Mouse (Mus musculus) retina, postnatal 7 days (tissue): ENCODE results near the gene H2-M10.2.

ENCODE experiments used
- DNase-seq: peaks from one replicate; pipeline ENCODE4 v3.0.0-alpha.2; 2012; ENCODE audit warnings: low read depth, low spot score

Gene H2-M10.2

GRCm38 (mm10) chr17:36286390-36286789 lies at the start of gene H2-M10.2:
TSS of gene H2-M10.2 (minus strand) at chr17:36286490.
- no peak for DNase-seq

- DNase-seq, result no peak
These were observed 39.8 kb upstream of the H2-M10.2 start, which contains the start of gene H2-M10.1 for GRCm38 (mm10) chr17:36326055-36326454. TSS of gene H2-M10.1 (minus strand) at chr17:36326155.

- no peak for DNase-seq
These were observed 29.5 kb upstream of the H2-M10.2 start for GRCm38 (mm10) chr17:36315689-36316253.

- peak; percentile 48 for DNase-seq
These were observed 28.9 kb upstream of the H2-M10.2 start for GRCm38 (mm10) chr17:36315041-36315688.

- peak; percentile 33 for DNase-seq
These were observed 28.2 kb upstream of the H2-M10.2 start for GRCm38 (mm10) chr17:36314511-36314910.

- no peak for DNase-seq
These were observed 23.0 kb upstream of the H2-M10.2 start for GRCm38 (mm10) chr17:36309293-36309692.

GRCm38 (mm10) chr17:36308855-36309254 lies 22.6 kb upstream of the H2-M10.2 start:
- DNase-seq, result peak; percentile 76

- no peak for DNase-seq
These were observed 4.6 kb downstream of the H2-M10.2 start for GRCm38 (mm10) chr17:36281521-36282245.

- no peak for DNase-seq
These were observed 11.5 kb downstream of the H2-M10.2 start for GRCm38 (mm10) chr17:36274776-36275175.

- DNase-seq, result no peak
These were observed 12.5 kb downstream of the H2-M10.2 start for GRCm38 (mm10) chr17:36273796-36274195.

GRCm38 (mm10) chr17:36272643-36273366 lies 13.5 kb downstream of the H2-M10.2 start:
- no peak for DNase-seq

- DNase-seq, result no peak
These were observed 14.6 kb downstream of the H2-M10.2 start, which contains the start of gene Trim39 for GRCm38 (mm10) chr17:36271586-36272256. TSS of gene Trim39 (minus strand) at chr17:36272247.

GRCm38 (mm10) chr17:36270956-36271585 lies 15.2 kb downstream of the H2-M10.2 start:
- DNase-seq, result peak; percentile 82

- no peak for DNase-seq
These were observed 20.5 kb downstream of the H2-M10.2 start for GRCm38 (mm10) chr17:36265834-36266233.

- no peak for DNase-seq
These were observed 21.9 kb downstream of the H2-M10.2 start for GRCm38 (mm10) chr17:36264273-36264925.

- DNase-seq, result no peak
These were observed 24.7 kb downstream of the H2-M10.2 start for GRCm38 (mm10) chr17:36261511-36262166.

GRCm38 (mm10) chr17:36257969-36258368 lies 28.3 kb downstream of the H2-M10.2 start, which contains the start of gene Rpp21:
TSS of gene Rpp21 (minus strand) at chr17:36258069.
- no peak for DNase-seq

GRCm38 (mm10) chr17:36257241-36257947 lies 28.9 kb downstream of the H2-M10.2 start:
- DNase-seq, result peak; percentile 56

GRCm38 (mm10) chr17:36253087-36253600 lies 33.1 kb downstream of the H2-M10.2 start:
- DNase-seq, result no peak
